Mouse (Mus musculus) kidney, embryonic 15.5 days (tissue): ENCODE results near the gene Mtcp1. TPM values are rescaled to one million over a fixed set of nuclear protein-coding genes. Genes with fewer than 3 reads are reported as not detected.

Experiments
- polyA plus RNA-seq: library from polyadenylated mRNA; unstranded; fragments of >200 nt; fragmentation: Nextera tagmentation; extraction: Ambion mirVana; gene quantifications from 2 replicates; pipeline ENCODE4 v1.2.1, GENCODE M21; 2015

Mtcp1 gene
- polyA plus RNA-seq, 1 experiment from 2014 or later: 9.2 TPM

Other genes starting within 250 kb of the Mtcp1 start
- gene Fundc2, start 34.2 kb downstream of the Mtcp1 start, polyA plus RNA-seq: 50.3 and 68.0 TPM in 2 replicates
- gene F8, start 34.0 kb downstream of the Mtcp1 start, polyA plus RNA-seq: 2.9 and 3.4 TPM in 2 replicates
- 20.2 and 22.7 TPM in 2 replicates for gene Cmc4, start within 50 bp of the Mtcp1 start, polyA plus RNA-seq
- gene Brcc3, start within 50 bp of the Mtcp1 start, polyA plus RNA-seq: 69.2 and 71.0 TPM in 2 replicates
- 173 and 195 TPM in 2 replicates for gene Vbp1, start 97.7 kb upstream of the Mtcp1 start, polyA plus RNA-seq
- gene Rab39b, start 161.6 kb upstream of the Mtcp1 start, polyA plus RNA-seq: 2.3 and 2.8 TPM in 2 replicates